Mouse (Mus musculus) thymus, adult 2 months (tissue): ENCODE measurements around the gene Elk1.

Experiments used
- CTCF ChIP-seq: fragments of 200-500 bp; IDR thresholded peaks from 2 replicates; pipeline ENCODE4 v1.5.1; 2012; ENCODE audit warnings: mild to moderate bottlenecking, control low read depth, low read length, moderate library complexity, borderline replicate concordance; ENCODE audit not compliant: control insufficient read depth, poor library complexity, insufficient read depth; ENCODE audit errors: extremely low read depth
- POLR2A ChIP-seq: fragments of 200-500 bp; IDR thresholded peaks from 2 replicates; pipeline ENCODE4 v1.6.1; 2012; ENCODE audit warnings: mild to moderate bottlenecking, low read length, control low read depth, moderate library complexity; ENCODE audit not compliant: control insufficient read depth, poor library complexity, insufficient read depth; ENCODE audit errors: extremely low read depth

- TF ChIP-seq CTCF (no peak), POLR2A (no peak)
These were observed 30.5 kb upstream of the Elk1 start for GRCm38 (mm10) chrX:20980901-20981300.
